Mouse (Mus musculus): ENCODE data around the gene Ubl5.
"Not testable (repeated sequence)": the region's sequence is repeated elsewhere in the genome, so short reads cannot be mapped to it uniquely, and the experiment has no call there.

Gene Ubl5

DNA sequence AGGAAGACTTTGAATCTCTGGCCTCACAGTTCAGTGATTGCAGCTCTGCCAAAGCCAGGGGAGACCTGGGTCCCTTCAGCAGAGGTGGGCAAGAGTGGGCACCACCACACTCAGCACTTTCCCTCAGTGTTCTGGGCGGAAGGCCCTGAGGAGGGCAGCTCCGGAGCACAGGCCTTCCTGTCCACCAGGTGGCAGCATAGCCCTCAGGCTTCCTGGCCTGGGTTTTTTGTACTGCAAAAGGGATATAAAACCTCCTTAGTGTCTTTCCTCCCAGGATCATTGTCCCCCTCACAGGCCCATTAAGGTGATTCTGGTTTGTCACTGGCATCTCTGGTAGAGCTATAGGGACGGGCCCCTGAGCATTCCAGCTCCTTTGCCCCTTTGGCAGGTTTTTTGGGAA lies 19.6 kb downstream of the Ubl5 start:
- peak; percentile 87 to 89 for DNase-seq

DNA sequence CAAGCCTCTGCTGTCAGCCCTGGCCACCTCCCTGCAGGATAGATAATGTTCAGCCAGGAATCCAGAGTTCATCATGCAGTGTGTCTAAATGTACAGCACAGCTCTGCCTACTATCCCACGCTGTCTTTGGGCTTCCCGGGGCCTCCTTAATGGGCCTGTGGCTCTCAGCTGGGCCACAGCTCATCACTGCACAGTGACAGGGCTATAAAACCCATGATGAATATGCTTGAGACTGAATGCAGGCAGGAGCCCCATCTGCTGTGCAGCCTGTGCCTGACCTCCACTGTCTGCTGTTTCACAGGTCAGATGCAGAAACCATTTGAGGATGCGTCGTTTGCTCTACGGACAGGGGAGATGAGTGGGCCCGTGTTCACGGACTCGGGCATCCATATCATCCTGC lies 20.2 kb downstream of the Ubl5 start:
- no peak for DNase-seq

DNA sequence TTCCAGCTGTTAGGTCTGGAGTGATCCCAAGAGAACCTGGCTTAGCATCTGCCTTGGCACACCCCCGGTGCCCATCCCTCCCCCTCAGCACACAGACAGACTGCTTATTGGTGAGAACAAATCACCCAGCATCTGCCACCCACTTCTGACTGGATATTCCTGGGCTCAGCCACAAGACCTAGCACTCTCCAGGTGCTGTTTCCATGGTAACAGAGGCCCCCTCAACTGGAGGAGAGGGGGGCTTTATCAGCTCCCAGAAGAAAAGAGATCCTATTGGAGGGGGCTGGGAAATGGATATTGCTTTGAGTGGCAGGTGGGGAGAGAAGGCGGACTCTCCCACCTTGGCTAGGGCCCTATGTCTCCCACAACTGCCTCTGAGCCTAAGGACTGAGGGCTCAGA lies 21.3 kb downstream of the Ubl5 start:
- no peak for DNase-seq

DNA sequence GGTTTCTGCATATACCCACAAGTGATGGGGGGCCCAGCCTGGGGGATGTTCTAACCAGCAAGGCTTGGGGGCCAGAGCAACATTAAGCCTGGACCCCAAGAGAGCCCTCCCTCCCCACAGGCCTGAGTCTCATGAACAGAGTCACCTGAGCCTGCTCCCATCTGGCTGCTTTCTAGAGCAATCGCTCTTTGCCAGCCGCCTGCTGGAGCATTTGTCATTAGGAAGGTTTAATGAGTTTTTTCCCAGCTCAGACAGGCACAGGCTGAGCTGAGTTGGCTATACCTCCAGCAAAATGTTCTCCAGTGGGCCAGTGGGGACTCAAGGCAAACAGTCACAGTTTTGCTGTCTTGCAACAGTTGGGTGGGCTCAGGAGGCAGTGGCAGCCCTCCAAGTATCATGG lies 21.7 kb downstream of the Ubl5 start:
- peak in 1 of 2 experiments; percentile 21 for DNase-seq

DNA sequence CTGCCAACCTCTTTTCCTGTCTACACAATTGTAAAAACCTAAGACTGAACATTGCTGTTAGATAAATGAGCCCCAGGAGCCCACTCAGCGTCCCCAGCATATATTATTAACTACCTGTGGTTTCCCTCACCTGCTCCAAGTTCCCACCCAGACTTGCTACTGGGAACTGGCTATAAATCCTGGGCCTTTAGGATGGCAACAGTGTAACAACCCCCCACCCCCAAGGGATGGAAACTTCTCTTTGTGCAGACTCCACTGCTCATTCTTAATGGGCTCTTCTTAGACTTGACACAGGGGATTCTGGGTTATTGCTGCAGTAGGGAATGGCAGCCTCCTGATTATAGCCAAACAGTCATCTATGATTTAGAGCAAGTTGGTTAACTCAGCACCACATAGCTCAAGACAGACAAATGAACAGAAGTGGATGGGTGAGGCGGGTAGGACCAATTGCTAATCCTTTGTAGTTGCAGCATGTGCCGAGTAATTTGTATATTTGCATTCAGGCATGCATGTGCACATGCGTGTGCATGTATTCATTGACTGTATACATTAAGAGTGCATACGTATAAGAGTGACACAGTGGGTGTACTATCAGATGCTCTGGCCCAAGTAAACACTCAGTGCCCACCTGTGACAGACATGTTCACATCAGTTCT lies 22.4 kb downstream of the Ubl5 start:
- no peak for DNase-seq

DNA sequence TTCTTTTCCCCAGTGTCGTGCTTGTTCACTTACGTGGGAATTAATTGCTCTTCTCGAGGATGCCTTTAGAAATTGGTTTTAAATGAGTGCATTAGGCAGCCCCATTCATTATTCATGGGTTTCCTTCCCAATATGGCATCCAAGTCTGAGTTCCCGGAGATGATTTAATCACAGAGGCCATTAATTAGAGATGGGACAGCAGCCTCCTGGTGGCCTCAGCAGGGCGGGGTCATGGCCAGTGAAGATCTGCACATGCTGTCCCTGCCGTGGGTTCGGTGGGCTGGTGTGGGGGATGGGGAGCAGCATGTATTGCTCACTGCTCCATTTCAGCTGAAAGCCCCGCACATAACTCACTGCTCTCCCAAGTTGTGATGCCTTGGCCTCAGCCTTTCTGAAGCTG lies 23.2 kb downstream of the Ubl5 start:
- DNase-seq = peak in 1 of 2 experiments; percentile 15

DNA sequence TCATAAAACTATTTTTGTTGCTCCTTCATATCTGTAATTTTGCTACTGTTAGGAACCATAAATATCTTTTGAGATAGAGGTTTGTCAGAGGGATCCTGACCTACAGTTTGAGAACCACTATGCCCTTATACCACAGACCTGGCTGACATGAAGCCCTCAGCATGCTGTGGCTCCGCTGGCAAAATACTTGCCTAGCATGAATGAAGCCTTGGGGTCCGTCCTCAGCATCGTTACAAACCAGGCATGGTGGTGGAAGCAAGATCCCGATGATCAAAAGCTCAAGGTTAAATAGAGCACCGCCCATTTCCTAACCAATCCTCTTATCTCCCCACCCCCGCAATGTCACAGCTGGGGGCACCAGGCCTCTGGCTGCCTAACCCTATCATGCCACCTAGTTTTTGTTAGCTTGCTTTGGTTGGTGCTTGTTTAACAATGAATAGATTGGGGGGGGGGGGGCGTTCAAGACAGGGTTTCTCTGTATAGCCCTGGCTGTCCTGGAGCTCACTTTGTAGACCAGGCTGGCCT lies 23.9 kb downstream of the Ubl5 start:
- no peak for DNase-seq

DNA sequence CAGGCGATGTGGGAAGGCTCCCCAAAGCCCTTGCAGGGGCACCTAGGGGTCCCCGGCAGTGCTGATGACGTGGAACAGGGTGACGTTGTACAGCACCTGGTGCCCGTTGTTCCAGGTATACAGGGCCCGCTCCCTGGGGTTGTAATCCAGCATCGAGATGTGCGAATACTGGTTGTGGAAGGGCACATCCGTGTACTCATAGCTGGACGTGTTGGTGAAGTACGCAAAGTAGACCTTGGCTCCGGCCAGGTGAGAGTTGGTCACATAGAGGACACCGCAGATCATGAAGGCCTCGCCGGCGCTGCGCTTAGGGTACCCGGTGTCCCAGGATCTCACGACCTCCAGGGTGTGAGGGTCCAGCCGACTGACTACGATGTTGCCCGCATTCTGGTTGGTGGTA lies 25.4 kb downstream of the Ubl5 start:
- no peak for DNase-seq

DNA sequence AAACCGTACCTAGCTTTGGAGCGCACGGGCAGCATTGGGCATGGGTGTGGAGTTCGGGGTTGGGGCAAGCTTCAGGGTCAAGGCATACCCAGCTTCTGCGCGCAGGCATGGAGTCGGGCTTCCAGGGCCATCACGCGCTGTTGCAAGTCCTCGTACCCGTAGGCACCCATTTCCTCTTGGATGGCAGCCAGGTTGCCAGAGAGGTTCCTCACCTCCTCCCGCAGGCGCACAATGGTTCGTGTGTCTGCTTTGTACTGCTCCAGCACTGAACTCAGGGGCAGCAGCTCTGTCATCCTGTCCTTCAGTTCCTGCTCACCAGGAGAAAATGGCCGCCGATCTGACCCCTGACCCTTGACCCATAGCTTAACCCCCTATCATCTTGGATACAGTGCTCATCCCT lies 29.4 kb downstream of the Ubl5 start:
- DNase-seq = peak in 1 of 2 experiments; percentile 8

DNA sequence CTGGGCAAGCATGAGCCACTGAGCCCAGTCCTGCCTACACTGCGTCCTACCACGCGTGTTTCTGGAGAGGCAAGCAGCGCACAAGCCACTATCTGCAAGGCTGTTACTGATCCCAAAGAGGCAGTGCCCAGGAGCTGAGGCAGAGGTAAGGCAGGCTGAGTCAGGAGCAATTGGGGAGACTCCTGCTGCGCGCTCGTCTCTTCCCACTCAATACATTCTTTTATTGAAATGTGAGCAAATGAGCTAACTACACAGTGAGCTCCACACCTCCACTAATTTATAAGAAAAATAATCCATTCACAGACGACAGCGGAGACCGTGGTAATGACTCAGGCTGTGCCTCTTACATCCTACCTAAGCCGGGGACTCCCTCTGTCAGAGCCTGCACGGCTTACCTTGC lies 35.2 kb downstream of the Ubl5 start:
- DNase-seq = no peak

DNA sequence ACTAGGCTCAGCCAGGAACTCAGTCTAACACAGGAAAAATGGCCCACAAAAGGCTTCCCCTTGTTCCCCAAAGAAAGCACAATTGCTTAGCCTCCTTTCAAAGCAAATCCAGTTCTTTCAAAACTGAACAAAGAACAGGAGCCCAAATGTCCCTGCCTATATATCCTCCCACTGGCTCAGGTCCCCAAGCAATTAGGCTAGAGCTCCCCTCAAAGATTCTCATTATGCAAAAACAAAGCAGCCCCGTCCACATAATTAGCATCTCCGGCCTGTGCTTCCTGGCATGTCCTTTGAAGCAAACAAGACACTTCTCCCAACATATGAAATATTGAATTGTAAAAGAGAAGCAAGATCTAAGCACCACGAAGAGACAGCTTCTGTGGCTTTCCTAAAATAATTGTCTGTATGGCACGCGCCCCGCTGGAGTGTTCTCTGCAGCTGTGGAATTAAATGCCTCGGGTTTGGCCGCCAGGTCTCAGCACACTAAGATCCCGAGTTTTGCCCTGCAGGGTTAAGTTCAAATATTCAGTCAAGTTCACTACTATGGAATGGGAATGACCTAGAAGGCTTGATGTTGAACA lies 37.8 kb downstream of the Ubl5 start:
- DNase-seq = no peak

DNA sequence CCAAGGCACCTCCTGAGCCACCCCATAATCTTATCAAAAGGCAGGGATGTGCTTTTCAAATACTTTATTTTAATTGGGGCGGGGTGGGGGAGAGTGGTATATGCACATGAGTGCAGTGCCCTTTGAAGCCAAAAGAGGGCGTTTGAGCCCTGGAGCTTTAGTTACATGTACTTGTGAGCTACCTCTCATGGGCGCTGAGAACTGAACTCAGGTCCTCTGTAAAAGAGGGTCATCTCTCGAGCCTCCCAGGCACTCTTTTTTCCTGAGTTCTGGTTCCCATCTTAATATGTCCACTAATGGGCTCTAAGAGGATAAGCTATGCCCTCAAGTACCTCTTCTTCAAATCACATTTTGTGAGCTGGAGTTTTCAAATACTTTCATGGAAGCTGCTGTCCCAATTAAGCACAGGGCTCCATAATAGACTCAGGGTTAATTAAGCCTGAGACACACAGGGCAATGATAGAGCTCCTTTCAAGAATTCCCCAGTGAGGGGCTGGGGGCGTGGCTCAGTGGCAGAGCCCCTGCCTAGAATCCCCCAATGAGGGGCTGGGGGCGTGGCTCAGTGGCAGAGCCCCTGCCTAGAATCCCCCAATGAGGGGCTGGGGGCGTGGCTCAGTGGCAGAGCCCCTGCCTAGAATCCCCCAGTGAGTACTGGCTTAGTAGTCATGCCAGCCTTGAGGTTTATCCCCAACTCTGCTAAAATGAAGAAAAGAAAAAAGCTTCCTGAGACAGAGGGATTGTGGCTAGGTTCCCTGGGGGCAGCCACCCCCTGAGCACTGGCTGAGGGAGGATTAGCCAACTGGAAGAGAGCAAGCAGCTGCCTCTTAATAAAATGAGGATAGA lies 39.1 kb downstream of the Ubl5 start:
- no peak for DNase-seq

DNA sequence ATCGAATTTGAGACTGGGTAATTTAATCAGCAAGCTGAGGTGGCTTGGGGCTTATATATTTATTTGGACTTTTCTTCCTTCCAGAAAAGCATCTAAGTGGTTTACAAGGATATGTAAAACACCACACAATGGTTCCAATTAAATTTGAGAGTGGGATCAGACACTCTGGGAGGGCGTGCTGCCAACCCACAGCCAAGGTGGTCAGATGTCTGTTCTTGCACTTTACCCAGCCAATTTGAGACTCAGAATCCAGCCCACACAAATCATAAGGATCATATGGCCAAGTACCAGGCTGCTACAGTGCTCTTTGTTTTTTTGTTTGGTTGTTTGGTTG lies 39.7 kb downstream of the Ubl5 start:
- no peak for DNase-seq

DNA sequence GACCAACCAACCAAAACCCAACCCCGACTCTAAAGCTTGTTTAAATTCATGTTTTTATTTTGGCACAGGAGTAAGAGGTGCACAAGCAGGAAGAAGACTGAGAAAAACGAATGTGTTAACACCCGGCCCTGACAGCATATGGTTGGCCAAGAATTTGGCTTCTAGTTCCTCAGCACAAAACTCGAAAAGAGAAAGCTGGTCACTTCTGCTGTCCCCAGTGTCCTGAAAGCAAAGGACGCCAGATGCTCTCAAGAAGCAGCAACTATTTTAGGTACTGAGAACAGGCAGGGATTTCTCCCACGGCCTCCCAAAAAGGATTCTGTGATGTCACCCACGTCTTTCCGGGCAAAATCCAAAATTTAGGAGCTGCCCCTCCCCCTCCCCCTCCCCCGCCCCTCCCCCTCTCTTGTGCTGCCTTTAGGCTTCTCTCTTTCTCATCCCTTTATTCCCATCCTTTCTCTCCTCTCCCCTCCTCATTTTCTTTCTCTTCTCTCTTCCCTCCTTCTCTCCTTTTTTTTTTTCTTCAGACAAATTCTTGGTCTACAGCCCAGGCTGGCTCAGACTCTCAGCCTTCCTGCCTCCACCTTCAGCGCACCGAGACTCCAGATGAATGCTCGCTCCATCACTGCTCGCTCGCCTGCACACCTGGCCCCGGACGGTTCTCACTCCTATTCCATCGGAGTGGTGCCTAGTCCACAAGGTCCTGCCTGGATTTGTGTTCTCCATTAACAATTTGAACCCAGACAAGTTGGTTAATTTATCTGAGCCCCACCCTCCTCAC lies 42.6 kb downstream of the Ubl5 start:
- no peak for DNase-seq

DNA sequence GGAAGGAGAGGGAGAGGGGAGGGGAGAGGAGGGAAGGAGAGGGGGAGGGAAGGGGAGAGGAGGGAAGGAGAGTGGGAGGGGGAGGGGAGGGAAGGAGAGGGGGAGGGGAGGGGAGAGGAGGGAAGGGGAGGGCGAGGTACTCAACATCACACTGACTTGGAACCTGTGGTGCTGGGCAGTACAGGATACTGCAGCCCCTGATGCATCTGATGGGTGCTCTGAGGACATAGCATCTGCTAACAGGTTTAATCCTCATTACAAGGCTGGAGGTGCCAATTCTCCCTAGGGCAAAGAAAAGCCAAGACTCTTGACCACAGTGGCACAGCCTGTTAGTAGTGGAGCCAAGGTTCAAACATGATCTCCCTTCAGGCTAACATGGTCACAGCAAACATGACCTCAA lies 46.7 kb downstream of the Ubl5 start:
- no peak for DNase-seq

DNA sequence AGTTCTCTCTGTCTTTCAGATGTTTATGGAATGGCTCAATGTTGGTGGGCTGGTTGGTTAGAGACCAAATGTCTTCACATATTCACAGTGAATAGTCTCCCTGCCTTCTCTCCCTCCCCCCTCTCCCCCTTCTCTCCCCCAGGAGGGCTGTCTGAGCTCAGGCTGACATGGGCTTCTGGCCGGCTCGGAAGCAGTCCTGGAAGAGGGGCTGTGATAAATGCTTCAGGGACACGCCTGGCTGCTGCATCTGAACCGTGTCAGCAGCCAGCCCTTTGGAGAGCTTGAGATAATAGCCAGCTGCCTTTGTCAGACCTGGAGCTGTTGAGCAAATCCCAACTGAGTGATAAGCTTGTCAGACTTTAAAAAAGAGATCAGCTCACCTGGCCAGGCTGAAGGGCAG lies 47.2 kb downstream of the Ubl5 start:
- peak; percentile 28 to 41 for DNase-seq

DNA sequence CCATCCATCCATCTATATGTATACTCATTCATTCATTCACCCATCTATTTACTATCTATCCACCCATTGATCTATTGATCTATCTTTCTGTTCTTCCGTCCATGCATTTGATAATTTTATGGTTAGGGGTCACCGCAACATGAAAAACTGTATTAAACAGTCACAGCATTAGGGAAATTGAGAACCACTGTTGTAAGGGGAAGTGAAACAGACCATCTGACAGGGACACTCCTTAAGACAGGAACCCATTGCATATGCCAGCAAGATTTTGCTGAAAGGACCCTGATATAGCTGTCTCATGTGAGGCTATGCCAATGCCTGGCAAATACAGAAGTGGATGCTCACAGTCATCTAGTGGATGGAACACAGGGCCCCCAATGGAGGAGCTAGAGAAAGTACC lies 47.8 kb downstream of the Ubl5 start:
- not testable (repeated sequence) for DNase-seq

DNA sequence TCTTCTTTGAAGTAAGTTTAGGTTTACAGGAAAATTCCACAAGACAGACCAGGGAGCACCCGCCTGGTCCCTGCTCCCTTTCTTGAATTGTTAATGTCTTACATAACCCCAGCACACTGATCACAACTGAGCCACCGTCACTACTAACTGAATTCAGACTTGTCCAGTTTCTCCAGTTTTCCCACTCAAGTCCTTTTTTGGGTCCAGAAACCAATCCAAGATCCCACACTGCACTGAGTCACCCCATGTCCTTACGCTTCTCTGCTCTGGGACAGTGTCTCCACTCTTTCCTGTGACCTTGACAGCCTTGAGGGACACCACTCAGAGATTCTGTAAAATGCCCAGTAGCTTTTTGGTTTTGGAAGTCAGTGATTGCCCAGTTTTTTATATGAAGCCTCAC lies 50.2 kb downstream of the Ubl5 start:
- no peak for DNase-seq

DNA sequence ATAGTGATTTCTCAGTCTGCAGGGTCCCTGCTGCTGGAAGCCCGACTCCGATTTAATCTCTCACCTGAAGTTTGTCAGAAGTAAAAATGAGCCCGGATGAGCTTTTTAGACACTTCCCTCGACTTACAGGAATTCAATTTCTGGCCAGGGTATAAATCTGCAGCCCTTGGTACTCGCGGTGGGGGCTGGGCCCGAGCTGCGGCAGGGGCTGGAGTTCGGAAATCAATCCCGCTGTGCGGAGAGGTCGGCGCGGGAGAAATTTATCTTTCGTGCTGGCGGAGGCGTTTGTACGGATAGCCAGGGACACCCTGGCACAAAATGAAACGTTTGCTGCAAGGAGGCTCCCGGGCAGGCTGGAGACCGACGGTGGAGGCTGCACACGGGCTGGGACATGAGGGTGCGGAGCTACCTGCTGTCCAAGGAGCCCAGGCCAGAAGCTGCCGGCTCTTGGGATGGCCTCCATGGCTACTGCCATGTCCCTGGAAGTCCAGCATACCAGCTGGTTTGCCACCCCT lies 52.1 kb downstream of the Ubl5 start:
- DNase-seq = peak; percentile 27 to 28

DNA sequence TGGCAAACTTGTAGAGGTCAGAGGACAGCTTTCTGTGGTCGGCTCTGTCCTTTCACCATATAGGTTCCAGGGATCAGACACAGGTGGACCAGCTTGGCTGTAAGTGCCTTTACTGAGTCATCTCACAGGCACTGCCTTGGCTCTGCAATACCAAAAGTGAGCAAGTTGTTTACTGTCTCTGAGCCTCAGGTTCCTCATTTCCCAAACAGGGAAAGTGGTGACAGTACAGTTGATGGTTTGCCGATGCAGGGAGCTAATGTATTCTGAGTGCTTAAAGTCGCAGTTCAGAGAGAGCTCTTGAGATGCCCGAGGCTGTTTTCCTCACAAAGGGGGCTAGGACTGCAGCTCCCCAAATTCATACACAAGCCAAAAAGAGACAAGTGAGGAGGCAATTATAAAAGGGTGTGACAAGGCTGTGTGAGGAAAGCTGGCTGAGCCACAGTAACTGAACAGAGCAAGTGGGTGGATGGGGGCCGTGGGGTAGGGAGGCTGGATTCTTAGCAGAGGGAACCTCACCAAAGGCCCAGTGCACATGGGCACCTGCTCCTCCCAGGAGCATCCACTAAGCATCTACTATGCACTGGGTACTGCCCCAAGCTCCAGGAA lies 53.5 kb downstream of the Ubl5 start:
- DNase-seq = no peak

Data from kidney, postnatal 4 days (tissue).